Mouse (Mus musculus) embryonic facial prominence, embryonic 11.5 days (tissue): Measurements from ENCODE around the gene Pdhx. TPM values are rescaled to one million over a fixed set of nuclear protein-coding genes. Genes with fewer than 3 reads are reported as not detected.

Experiments used
- ATAC-seq: fragments of 200-750 bp; cut with Nextera tagmentation; replicated peaks from 2 replicates; pipeline ENCODE4 v1.8.0; 2017; ENCODE audit warnings: low read depth; ENCODE audit not compliant: insufficient number of reproducible peaks, low FRiP score, low TSS enrichment
- DNase-seq: peaks from one replicate; pipeline ENCODE4 v3.0.0-alpha.2; 2015; ENCODE audit warnings: low spot score
- H3K27ac ChIP-seq: fragments of 300-500 bp; sonication (generic); replicated peaks from 2 replicates; pipeline ENCODE4 v1.5.1; 2014; ENCODE audit warnings: mild to moderate bottlenecking, low read depth, low read length, control low read depth
- H3K27me3 ChIP-seq: fragments of 300-500 bp; sonication (generic); 2 replicates; pipeline ENCODE4 v1.6.1; 2014; ENCODE audit warnings: mild to moderate bottlenecking, low read length, moderate library complexity, mixed read lengths; ENCODE audit not compliant: control insufficient read depth, insufficient read depth
- H3K36me3 ChIP-seq: fragments of 300-500 bp; sonication (generic); replicated peaks from 2 replicates; pipeline ENCODE4 v1.6.1; 2014; ENCODE audit warnings: low read depth, mild to moderate bottlenecking, low read length, moderate library complexity, mixed read lengths; ENCODE audit not compliant: control insufficient read depth, insufficient read depth
- H3K4me1 ChIP-seq: fragments of 300-500 bp; sonication (generic); 2 replicates; pipeline ENCODE4 v1.6.1; 2014; ENCODE audit warnings: low read length, mixed read lengths; ENCODE audit not compliant: control insufficient read depth, insufficient read depth
- H3K4me2 ChIP-seq: fragments of 300-500 bp; sonication (generic); 2 replicates; pipeline ENCODE4 v1.6.1; 2014; ENCODE audit warnings: low read depth, mild to moderate bottlenecking, control low read depth, low read length, moderate library complexity
- H3K4me3 ChIP-seq: fragments of 300-500 bp; sonication (generic); 2 replicates; pipeline ENCODE4 v1.5.1; 2014; ENCODE audit warnings: low read depth, low read length, control low read depth
- H3K9ac ChIP-seq: fragments of 300-500 bp; sonication (generic); replicated peaks from 2 replicates; pipeline ENCODE4 v1.6.1; 2014; ENCODE audit warnings: mild to moderate bottlenecking, control low read depth, low read length
- H3K9me3 ChIP-seq: fragments of 300-500 bp; sonication (generic); replicated peaks from 2 replicates; pipeline ENCODE4 v1.6.1; 2016; ENCODE audit warnings: mild to moderate bottlenecking, low read length, inconsistent platforms, mixed read lengths; ENCODE audit not compliant: control insufficient read depth
- WGBS: fragments of 180-500 bp; shearing (Covaris S2); extraction: QIAGEN DNeasy Blood & Tissue Kit; methylation state at CpG from one replicate; pipeline ENCODE4 v1.1.7; 2014; 5-methylcytosine and 5-hydroxymethylcytosine counted together
- polyA plus RNA-seq: library from polyadenylated mRNA; unstranded; fragments of >200 nt; fragmentation: Nextera tagmentation; extraction: Ambion mirVana; gene quantifications from 2 replicates; pipeline ENCODE4 v1.2.1, GENCODE M21; 2014

The Pdhx gene
- polyA plus RNA-seq, 1 experiment from 2014 or later, result 52.1 TPM

DNA sequence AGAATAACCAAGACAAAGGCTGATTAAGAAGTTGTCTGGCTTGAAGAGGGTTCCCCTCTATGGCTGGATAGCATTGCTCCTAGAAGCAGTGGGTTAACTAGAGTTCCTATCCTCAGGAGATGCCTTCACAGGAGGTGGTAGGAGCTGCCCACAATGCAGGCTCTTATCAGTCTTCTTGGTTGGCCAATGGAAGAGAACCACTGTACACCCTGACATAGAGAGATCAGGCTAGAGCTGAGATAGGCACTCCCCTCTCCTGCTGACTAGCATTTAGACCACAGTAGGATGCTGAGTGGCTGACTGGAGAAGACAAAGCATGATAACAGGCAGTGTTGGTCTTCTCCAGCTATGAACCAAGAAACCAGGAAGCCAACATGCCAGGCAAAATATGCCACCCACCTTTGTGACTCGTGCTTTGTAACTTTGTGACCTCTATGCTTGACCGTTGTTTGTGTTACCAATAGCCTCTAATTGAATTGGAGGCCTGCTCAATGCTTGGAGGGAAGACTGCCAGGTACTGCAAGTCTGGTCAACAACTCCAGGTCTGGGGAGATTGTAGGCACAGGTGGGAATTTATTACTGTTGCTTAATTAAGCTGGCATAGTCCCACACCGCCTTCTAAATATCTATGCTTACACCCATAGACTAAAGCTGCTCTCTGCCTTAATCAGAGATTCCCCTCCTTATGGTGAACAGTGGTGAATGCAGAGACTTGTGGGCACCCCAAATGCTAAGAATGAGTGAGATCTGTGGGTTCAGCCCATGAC is 79.3 kb downstream of the Pdhx start:
- ATAC-seq, result no peak
- no peak for DNase-seq

GRCm38 (mm10) chr2:102992405-102992804 is 80.9 kb downstream of the Pdhx start:
- H3K36me3 ChIP-seq, result no peaks in the 10 kb centered on the region
- ATAC-seq (no peak), DNase-seq (no peak)
- H3K9ac ChIP-seq, result no peak overlapping the region
- H3K27ac ChIP-seq, result no peak overlapping the region
- no peaks in the 10 kb centered on the region for H3K9me3 ChIP-seq
- no peak overlapping the region for H3K4me2 ChIP-seq
- H3K4me3 ChIP-seq, result no peak overlapping the region
- H3K27me3 ChIP-seq, result no peaks in the 10 kb centered on the region
- WGBS, result 84% methylated on average over 6 of the region's 6 CpGs
- no peaks in the 10 kb centered on the region for H3K4me1 ChIP-seq

More for the DNA sequence above, 79.3 kb downstream of the Pdhx start:
- Histone ChIP-seq H3K36me3 (no peaks in the 10 kb centered on the region), H3K27me3 (no peaks in the 10 kb centered on the region), H3K4me3 (no peak overlapping the region), H3K9ac (no peak overlapping the region), H3K4me2 (no peak overlapping the region), H3K9me3 (no peaks in the 10 kb centered on the region), H3K27ac (no peak overlapping the region), H3K4me1 (no peaks in the 10 kb centered on the region)
- WGBS, result 82% methylated on average over 3 of the region's 3 CpGs

DNA sequence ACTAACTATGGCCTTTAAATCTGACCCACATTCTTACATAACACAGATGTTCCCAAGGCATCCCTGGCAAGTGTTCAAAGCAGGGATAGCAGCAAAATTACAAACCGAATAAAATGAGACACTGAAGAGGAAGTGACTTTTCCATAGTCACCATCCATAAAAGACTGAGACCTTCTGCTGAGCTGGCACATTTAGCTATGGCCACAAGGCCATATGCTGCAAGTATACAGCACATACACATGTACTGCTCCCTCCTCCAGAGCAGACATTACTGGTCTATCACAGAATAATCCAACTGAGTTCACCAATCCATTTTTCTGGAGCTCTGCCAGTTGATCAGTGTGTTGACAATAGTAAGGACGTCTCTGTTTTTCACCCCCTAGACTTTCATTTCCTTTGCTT is 83.0 kb downstream of the Pdhx start:
- ATAC-seq (no peak), DNase-seq (no peak)
- Histone ChIP-seq H3K9me3 (no peaks in the 10 kb centered on the region), H3K9ac (no peak overlapping the region), H3K27me3 (no peaks in the 10 kb centered on the region), H3K27ac (no peak overlapping the region), H3K36me3 (no peaks in the 10 kb centered on the region), H3K4me1 (no peaks in the 10 kb centered on the region), H3K4me2 (no peak overlapping the region), H3K4me3 (no peak overlapping the region)
- WGBS, result 80% methylated on average over 2 of the region's 2 CpGs

GRCm38 (mm10) chr2:102989446-102989845 is 83.9 kb downstream of the Pdhx start:
- H3K9ac ChIP-seq, result no peak overlapping the region
- no peak overlapping the region for H3K4me3 ChIP-seq
- H3K4me2 ChIP-seq, result no peak overlapping the region
- ATAC-seq (no peak), DNase-seq (no peak)
- H3K4me1 ChIP-seq, result no peaks in the 10 kb centered on the region
- H3K9me3 ChIP-seq, result no peaks in the 10 kb centered on the region
- H3K27me3 ChIP-seq, result no peaks in the 10 kb centered on the region
- H3K36me3 ChIP-seq, result no peaks in the 10 kb centered on the region
- no peak overlapping the region for H3K27ac ChIP-seq
- 86% methylated on average over 1 of the region's 1 CpGs for WGBS

DNA sequence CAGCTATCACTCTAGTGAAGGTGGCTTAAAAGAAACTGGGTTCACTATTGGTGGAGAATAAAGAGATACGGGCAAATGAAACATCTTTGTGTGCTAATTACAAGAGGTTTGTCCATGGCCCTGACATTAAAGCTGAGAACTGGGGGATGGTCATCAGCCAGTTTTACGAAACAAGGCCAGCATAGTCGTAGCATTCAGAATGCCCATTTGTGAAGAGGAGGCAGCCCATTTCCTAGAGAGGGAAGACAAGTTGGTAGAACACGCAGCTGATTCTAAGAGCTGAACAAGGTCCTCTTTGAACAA is 85.7 kb downstream of the Pdhx start:
- no peak for ATAC-seq
- H3K4me3 ChIP-seq, result no peak overlapping the region
- no peak overlapping the region for H3K9ac ChIP-seq
- WGBS, result 95% methylated on average over 4 of the region's 4 CpGs
- H3K4me2 ChIP-seq, result no peak overlapping the region
- no peak overlapping the region for H3K27ac ChIP-seq
- H3K27me3 ChIP-seq, result no peaks in the 10 kb centered on the region
- no peaks in the 10 kb centered on the region for H3K36me3 ChIP-seq
- no peak for DNase-seq
- no peaks in the 10 kb centered on the region for H3K9me3 ChIP-seq
- no peaks in the 10 kb centered on the region for H3K4me1 ChIP-seq

DNA sequence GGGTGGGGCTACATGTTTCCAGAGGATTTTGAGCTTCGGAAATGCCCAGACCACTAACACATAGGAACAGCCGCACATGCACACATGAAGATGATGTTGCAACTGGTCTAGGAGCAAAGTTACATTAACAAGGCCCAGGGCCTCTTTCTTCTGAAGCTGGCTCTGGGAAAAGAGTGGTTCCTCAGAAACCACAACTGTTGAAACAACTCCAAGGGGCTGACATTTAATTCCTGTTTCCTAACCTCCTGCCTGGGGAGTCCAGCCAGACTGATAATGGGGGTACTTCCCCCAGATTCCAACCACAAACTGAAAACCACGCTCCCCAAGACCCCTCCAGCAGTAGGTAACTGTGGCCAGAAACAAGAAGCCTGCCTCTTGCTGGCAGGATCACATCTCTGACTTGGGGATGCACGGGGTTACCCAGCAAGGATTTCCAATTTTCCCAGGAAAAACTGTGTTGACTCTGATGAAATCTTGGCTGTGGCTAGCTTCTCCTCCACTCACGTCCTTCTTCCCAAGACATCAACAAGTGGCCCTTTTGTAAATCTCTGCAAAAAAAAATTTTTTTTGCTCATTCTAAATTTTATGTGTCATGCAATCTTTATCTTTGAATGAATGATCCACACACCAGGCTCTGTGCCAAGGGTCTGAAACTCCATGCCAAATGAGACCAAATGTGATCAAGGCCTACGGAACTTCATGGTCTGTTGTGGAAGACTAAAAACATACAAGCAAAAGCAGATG is 86.2 kb downstream of the Pdhx start:
- Histone ChIP-seq H3K27ac (no peak overlapping the region), H3K4me3 (no peak overlapping the region), H3K27me3 (no peaks in the 10 kb centered on the region), H3K36me3 (no peaks in the 10 kb centered on the region), H3K9me3 (no peaks in the 10 kb centered on the region), H3K9ac (no peak overlapping the region), H3K4me1 (no peaks in the 10 kb centered on the region), H3K4me2 (no peak overlapping the region)
- DNase-seq (no peak), ATAC-seq (no peak)
- WGBS, result 88% methylated on average over 6 of the region's 6 CpGs

DNA sequence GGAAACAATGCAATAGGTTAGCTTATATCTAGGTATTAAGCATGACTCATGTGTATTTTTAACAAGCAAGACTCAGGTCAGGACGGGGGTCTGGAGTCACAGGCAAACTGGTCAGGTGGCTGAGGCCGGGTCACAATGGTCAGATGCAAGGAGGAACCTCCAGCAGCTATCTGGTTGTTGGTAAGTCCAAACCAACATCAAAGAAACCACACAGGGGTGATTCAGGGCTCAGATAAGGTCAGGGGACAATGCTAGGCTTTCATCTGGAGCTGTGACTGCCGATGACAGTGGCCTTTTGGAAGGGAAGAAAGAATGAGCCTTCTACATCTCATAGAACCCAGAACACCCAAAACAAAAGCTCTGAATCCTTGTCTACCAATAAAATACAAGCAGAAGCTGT is 86.9 kb downstream of the Pdhx start:
- Histone ChIP-seq H3K36me3 (no peaks in the 10 kb centered on the region), H3K4me1 (no peaks in the 10 kb centered on the region), H3K4me2 (no peak overlapping the region), H3K9me3 (no peaks in the 10 kb centered on the region), H3K27me3 (no peaks in the 10 kb centered on the region), H3K27ac (no peak overlapping the region), H3K4me3 (no peak overlapping the region), H3K9ac (no peak overlapping the region)
- DNase-seq, result no peak
- 65% methylated on average over 3 of the region's 3 CpGs for WGBS
- no peak for ATAC-seq

DNA sequence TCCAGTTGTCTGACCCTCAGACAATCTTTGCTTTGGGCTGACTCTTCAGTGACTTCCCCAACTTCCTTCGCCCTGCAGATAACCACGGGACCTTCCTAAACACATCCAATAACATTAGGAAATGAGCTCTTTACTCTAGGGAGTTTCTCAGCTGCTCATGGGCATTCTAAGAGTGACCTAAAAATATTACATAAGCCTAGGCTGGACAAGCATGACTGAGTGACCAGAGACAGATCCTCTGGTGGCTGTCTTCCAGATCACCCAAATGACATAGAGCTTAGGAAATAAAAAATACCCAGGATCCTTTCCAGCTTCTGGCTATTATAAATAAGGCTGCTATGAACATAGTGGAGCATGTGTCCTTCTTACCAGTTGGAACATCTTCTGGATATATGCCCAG is 90.5 kb downstream of the Pdhx start:
- H3K27ac ChIP-seq, result no peak overlapping the region
- H3K4me2 ChIP-seq, result no peak overlapping the region
- H3K9me3 ChIP-seq, result no peaks in the 10 kb centered on the region
- no peak overlapping the region for H3K4me3 ChIP-seq
- no peaks in the 10 kb centered on the region for H3K27me3 ChIP-seq
- WGBS, result 77% methylated on average over 2 of the region's 2 CpGs
- ATAC-seq (no peak), DNase-seq (no peak)
- H3K4me1 ChIP-seq, result no peaks in the 10 kb centered on the region
- no peak overlapping the region for H3K9ac ChIP-seq
- H3K36me3 ChIP-seq, result no peaks in the 10 kb centered on the region
